In the genomic region with DNA sequence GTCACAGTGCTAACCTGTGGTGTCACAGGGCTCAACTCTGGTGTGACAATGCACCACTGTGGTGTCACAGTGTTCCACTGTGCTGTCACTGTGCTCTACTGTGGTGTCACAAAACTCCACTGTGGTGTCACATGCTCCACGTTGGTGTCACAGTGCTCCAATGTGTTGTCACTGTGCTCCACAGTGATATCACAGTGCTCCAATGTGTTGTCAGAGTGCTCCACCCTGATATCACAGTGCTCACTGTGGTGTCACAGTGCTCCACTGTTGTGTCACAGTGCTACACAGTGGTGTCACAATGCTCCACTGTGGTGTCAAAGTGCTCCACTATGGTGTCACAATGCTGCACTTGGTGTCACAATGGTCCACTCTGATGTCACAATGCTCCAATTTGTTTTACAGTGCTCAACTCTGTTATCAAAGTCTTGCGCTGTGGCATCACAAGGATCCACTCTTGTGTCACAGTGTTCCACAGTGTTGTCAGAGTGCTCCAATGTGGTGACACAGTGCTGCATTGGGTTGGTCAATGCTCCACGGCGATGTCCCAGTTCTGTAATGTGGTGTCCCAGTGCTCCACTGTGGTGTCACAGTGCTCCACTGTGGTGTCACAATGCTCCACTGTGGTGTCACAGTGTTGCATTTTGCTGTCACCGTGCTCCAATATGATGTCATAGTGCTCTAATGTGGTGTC, we compare ENCODE assay signal across 16 mouse cellular contexts.
DNase-seq lines count a peak whose midpoint lies in the region; ATAC-seq lines count a peak whose summit lies in the region.
"Had no signal": no experiment of that assay in that cellular context is flagged by ENCODE, and none has a peak within 500 bp of the region (broad histone marks: within the 10 kb centered on the region; RNA-seq: fewer than 3 reads in every experiment).

No protein-coding gene starts in this region.

- no peaks in the 10 kb centered on the region for H3K36me3 ChIP-seq in forebrain, embryonic 11.5 days (ENCODE audit: control insufficient read depth, insufficient read depth, low read length)
- no peaks in the 10 kb centered on the region for H3K36me3 ChIP-seq in forebrain, embryonic 14.5 days (ENCODE audit: control insufficient read depth, insufficient read depth, low read length)
- H3K36me3 ChIP-seq in midbrain, embryonic 10.5 days = no peaks in the 10 kb centered on the region
- H3K36me3 ChIP-seq in midbrain, embryonic 16.5 days (ENCODE audit: control insufficient read depth, insufficient read depth, low read length) = no peaks in the 10 kb centered on the region
- H3K36me3 ChIP-seq in liver, embryonic 11.5 days (ENCODE audit: control insufficient read depth, insufficient read depth, low read length) = no peaks in the 10 kb centered on the region
- H3K36me3 ChIP-seq: G1E; lung, embryonic 15.5 days had no signal

- no peak overlapping the region for H3K27ac ChIP-seq in forebrain, embryonic 11.5 days (ENCODE audit: low read depth, low read length)
- no peak overlapping the region for H3K27ac ChIP-seq in forebrain, embryonic 14.5 days (ENCODE audit: low read depth, low read length)
- no peak overlapping the region for H3K27ac ChIP-seq in midbrain, embryonic 10.5 days (replicated peaks)
- H3K27ac ChIP-seq in midbrain, embryonic 16.5 days (ENCODE audit: low read length) = no peak overlapping the region
- H3K27ac ChIP-seq in liver, embryonic 11.5 days (ENCODE audit: low read depth, low read length) = no peak overlapping the region
- H3K27ac ChIP-seq: lung, embryonic 15.5 days had no signal

- ATAC-seq in forebrain, embryonic 11.5 days (replicated peaks; ENCODE audit: low FRiP score) = 0 out of 2 replicates have a peak, but pooled peaks have one; percentile 50
- no peak for ATAC-seq in forebrain, embryonic 14.5 days
- ATAC-seq in midbrain, embryonic 16.5 days = no peak
- ATAC-seq in liver, embryonic 11.5 days (replicated peaks; ENCODE audit: low FRiP score) = peak; percentile 40; the same call in 1 of the 2 replicates

- H3K4me3 ChIP-seq in forebrain, embryonic 11.5 days (ENCODE audit: low read depth, low read length) = no peak overlapping the region
- H3K4me3 ChIP-seq in forebrain, embryonic 14.5 days (ENCODE audit: low read depth, low read length) = no peak overlapping the region
- no peak overlapping the region for H3K4me3 ChIP-seq in midbrain, embryonic 10.5 days
- no peak overlapping the region for H3K4me3 ChIP-seq in midbrain, embryonic 16.5 days (ENCODE audit: low read depth, low read length)
- H3K4me3 ChIP-seq in liver, embryonic 11.5 days (ENCODE audit: low read depth, low read length) = no peak overlapping the region
- H3K4me3 ChIP-seq: lung, embryonic 15.5 days had no signal

- H3K4me2 ChIP-seq in forebrain, embryonic 11.5 days (ENCODE audit: low read depth, low read length, severe bottlenecking) = no peak overlapping the region
- no peak overlapping the region for H3K4me2 ChIP-seq in forebrain, embryonic 14.5 days (ENCODE audit: low read length)
- no peak overlapping the region for H3K4me2 ChIP-seq in midbrain, embryonic 16.5 days (ENCODE audit: low read length)
- no peak overlapping the region for H3K4me2 ChIP-seq in liver, embryonic 11.5 days
- H3K4me2 ChIP-seq: lung, embryonic 15.5 days had no signal

- no peaks in the 10 kb centered on the region for H3K4me1 ChIP-seq in forebrain, embryonic 11.5 days (replicated peaks; ENCODE audit: control insufficient read depth, insufficient read depth, low read length)
- no peaks in the 10 kb centered on the region for H3K4me1 ChIP-seq in forebrain, embryonic 14.5 days (ENCODE audit: control insufficient read depth, insufficient read depth, low read length)
- no peaks in the 10 kb centered on the region for H3K4me1 ChIP-seq in midbrain, embryonic 10.5 days
- H3K4me1 ChIP-seq in midbrain, embryonic 16.5 days (ENCODE audit: control insufficient read depth, insufficient read depth, low read length) = no peaks in the 10 kb centered on the region
- no peaks in the 10 kb centered on the region for H3K4me1 ChIP-seq in liver, embryonic 11.5 days (replicated peaks; ENCODE audit: control insufficient read depth, insufficient read depth, low read length)
- H3K4me1 ChIP-seq: lung, embryonic 15.5 days had no signal

- no peaks in the 10 kb centered on the region for H3K27me3 ChIP-seq in forebrain, embryonic 11.5 days (ENCODE audit: control insufficient read depth, insufficient read depth, low read length)
- H3K27me3 ChIP-seq in forebrain, embryonic 14.5 days (replicated peaks; ENCODE audit: control insufficient read depth, insufficient read depth, low read length) = no peaks in the 10 kb centered on the region
- no peaks in the 10 kb centered on the region for H3K27me3 ChIP-seq in midbrain, embryonic 10.5 days (ENCODE audit: low read depth, poor library complexity, severe bottlenecking)
- H3K27me3 ChIP-seq in midbrain, embryonic 16.5 days (ENCODE audit: control insufficient read depth, insufficient read depth, low read depth, low read length) = no peaks in the 10 kb centered on the region
- no peaks in the 10 kb centered on the region for H3K27me3 ChIP-seq in liver, embryonic 11.5 days (replicated peaks; ENCODE audit: control insufficient read depth, insufficient read depth, low read length)
- H3K27me3 ChIP-seq: lung, embryonic 15.5 days had no signal

- peaks cover 23% of the 10 kb centered on the region for H3K9me3 ChIP-seq in forebrain, embryonic 11.5 days (ENCODE audit: control insufficient read depth, low read length)
- H3K9me3 ChIP-seq in forebrain, embryonic 14.5 days (replicated peaks; ENCODE audit: control insufficient read depth, low read length) = no peaks in the 10 kb centered on the region; the same call in 1 of the 2 replicates
- peaks cover 94% of the 10 kb centered on the region for H3K9me3 ChIP-seq in midbrain, embryonic 10.5 days (replicated peaks)
- H3K9me3 ChIP-seq in midbrain, embryonic 16.5 days (replicated peaks; ENCODE audit: control insufficient read depth, low read length, poor library complexity, severe bottlenecking) = peaks cover 5% of the 10 kb centered on the region; the same call in 1 of the 2 replicates
- peaks cover 47% of the 10 kb centered on the region for H3K9me3 ChIP-seq in liver, embryonic 11.5 days (ENCODE audit: control insufficient read depth, low read length)

- DNase-seq in forebrain, embryonic 11.5 days (ENCODE audit: low spot score) = peak; percentile 34
- DNase-seq in forebrain, embryonic 14.5 days (ENCODE audit: low spot score) = no peak
- DNase-seq in midbrain, embryonic 10.5 days (ENCODE audit: low spot score) = peak; percentile 6
- peak; percentile 4 for DNase-seq in MN1 (ENCODE audit: low spot score)
- peak; percentile 10 for DNase-seq in liver, embryonic 11.5 days (ENCODE audit: low spot score)
- DNase-seq in c-Kit-positive CD71-positive TER-119-positive erythroid progenitor cells, embryonic 14.5 days (ENCODE audit: low spot score) = no peak
- no peak for DNase-seq in embryo, embryonic 11 days
- DNase-seq: adrenal gland, postnatal 25 days; cerebellum, postnatal 25 days; kidney, postnatal 10 days; layer of hippocampus, adult 9-11 months; left cerebral cortex, postnatal 4 days; thymus, postnatal 36 days had no signal

- no peak overlapping the region for H3K9ac ChIP-seq in forebrain, embryonic 11.5 days (ENCODE audit: low read length)
- H3K9ac ChIP-seq in forebrain, embryonic 14.5 days (ENCODE audit: low read length) = no peak overlapping the region
- no peak overlapping the region for H3K9ac ChIP-seq in midbrain, embryonic 16.5 days (ENCODE audit: low read depth, low read length)
- no peak overlapping the region for H3K9ac ChIP-seq in liver, embryonic 11.5 days (ENCODE audit: low read depth, low read length)
- H3K9ac ChIP-seq: lung, embryonic 15.5 days had no signal

- 86% methylated on average over 5 of the region's 5 CpGs for WGBS in forebrain, embryonic 11.5 days
- 80% methylated on average over 4 of the region's 5 CpGs for WGBS in forebrain, embryonic 14.5 days
- 79% methylated on average over 5 of the region's 5 CpGs for WGBS in midbrain, embryonic 10.5 days
- 84% methylated on average over 4 of the region's 5 CpGs for WGBS in midbrain, embryonic 16.5 days
- WGBS in liver, embryonic 11.5 days = 84% methylated on average over 4 of the region's 5 CpGs

Comparison
In these comparisons a context has a peak if more than half of its experiments do, and no peak if none do; other contexts are left out.
1. ATAC-seq: peak in forebrain, embryonic 11.5 days (single experiment) and liver, embryonic 11.5 days (single experiment); none in forebrain, embryonic 14.5 days (single experiment) and midbrain, embryonic 16.5 days (single experiment).
2. DNase-seq: peak in forebrain, embryonic 11.5 days (single experiment), midbrain, embryonic 10.5 days (single experiment), MN1 (single experiment) and liver, embryonic 11.5 days (single experiment); none in forebrain, embryonic 14.5 days (single experiment), c-Kit-positive CD71-positive TER-119-positive erythroid progenitor cells, embryonic 14.5 days (single experiment) and embryo, embryonic 11 days (single experiment).